Mouse (Mus musculus) testis, adult 2 months (tissue): Measurements from ENCODE around the gene Slc44a3. TPM values are rescaled to one million over a fixed set of nuclear protein-coding genes. Genes with fewer than 3 reads are reported as not detected.

Experiments used
- H3K27ac ChIP-seq: fragments of 200-500 bp; 2 replicates; pipeline ENCODE4 v1.5.1; 2012; ENCODE audit warnings: low read depth, low read length; ENCODE audit not compliant: control insufficient read depth, insufficient read depth
- H3K27me3 ChIP-seq: fragments of 200-500 bp; 2 replicates; pipeline ENCODE4 v1.6.1; 2012; ENCODE audit warnings: mild to moderate bottlenecking, low read length, moderate library complexity; ENCODE audit not compliant: control insufficient read depth, insufficient read depth
- H3K36me3 ChIP-seq: fragments of 200-500 bp; 2 replicates; pipeline ENCODE4 v1.6.1; 2012; ENCODE audit warnings: mild to moderate bottlenecking, low read length; ENCODE audit not compliant: control insufficient read depth, insufficient read depth
- H3K4me1 ChIP-seq: fragments of 200-500 bp; 2 replicates; pipeline ENCODE4 v1.6.1; 2012; ENCODE audit warnings: low read length; ENCODE audit not compliant: control insufficient read depth, insufficient read depth
- H3K4me3 ChIP-seq: fragments of 200-500 bp; 2 replicates; pipeline ENCODE4 v1.5.1; 2012; ENCODE audit warnings: low read depth, mild to moderate bottlenecking, low read length, moderate library complexity, mixed read lengths; ENCODE audit not compliant: control insufficient read depth
- CTCF ChIP-seq: fragments of 200-500 bp; IDR thresholded peaks from 2 replicates; pipeline ENCODE4 v1.5.1; 2012; ENCODE audit warnings: low read depth, mild to moderate bottlenecking, inconsistent platforms, low read length, moderate library complexity; ENCODE audit not compliant: control insufficient read depth, insufficient read depth, insufficient replicate concordance
- POLR2A ChIP-seq: fragments of 200-500 bp; IDR thresholded peaks from 2 replicates; pipeline ENCODE4 v1.6.1; 2012; ENCODE audit warnings: low read depth, mild to moderate bottlenecking, inconsistent platforms, low read length, moderate library complexity; ENCODE audit not compliant: control insufficient read depth
- polyA plus RNA-seq: library from polyadenylated mRNA; depleted of rRNA; stranded (reverse); fragments of >200 nt; gene quantifications from 2 replicates; pipeline ENCODE4 v1.2.3, GENCODE M21; 2012

Gene Slc44a3
- polyA plus RNA-seq, 1 experiment = 1.4 TPM

DNA sequence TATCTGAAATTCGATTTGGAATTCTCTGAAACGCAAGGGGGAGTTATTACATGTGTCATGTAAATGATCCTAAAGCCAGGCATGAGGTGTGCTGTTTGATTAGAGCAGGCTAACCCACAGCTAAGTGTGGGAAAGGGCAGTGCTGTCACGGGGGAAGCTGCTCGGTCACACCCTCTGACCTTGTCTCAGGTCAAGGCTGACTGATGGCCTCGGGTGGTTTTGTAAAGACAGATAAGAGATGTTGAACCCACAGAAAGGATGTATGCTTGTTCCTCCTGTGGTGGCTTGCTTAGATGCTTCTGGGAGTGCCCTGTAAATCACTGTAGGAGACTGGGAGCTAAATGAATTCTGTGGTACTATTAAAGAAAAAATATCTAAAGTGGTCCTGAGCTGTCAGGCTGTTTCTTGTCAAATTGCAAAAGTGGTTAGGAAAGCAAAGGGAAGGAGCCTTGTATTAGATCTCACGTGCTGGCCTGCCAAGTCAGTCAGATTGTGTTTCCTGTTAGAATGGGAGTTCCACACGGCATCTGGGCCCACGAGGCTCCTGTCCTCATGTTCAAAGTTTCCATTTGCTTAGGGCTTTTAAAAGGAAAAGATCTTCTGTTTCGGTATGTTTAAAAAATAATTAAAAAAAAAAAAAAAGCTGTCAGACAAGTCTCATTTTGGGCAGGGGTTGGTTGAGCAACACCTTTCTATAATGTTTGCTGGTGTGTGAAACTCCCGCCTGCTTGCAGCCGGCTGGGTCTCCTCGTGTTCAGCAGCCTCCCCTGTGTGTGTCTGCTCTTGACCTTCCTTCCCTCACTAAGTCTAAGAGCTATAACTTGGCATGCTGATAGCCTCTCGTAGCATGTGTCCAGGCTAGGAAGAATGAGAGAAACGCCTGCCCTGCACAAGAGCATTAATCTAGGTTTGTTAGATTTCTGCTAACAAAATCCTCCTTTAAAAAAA, 73.4 kb downstream of the Slc44a3 start:
- Histone ChIP-seq H3K27ac (no peak overlapping the region), H3K36me3 (no peaks in the 10 kb centered on the region), H3K4me1 (no peaks in the 10 kb centered on the region), H3K27me3 (no peaks in the 10 kb centered on the region), H3K4me3 (no peak overlapping the region)
- no peak for TF ChIP-seq CTCF
- no peak for TF ChIP-seq POLR2A

DNA sequence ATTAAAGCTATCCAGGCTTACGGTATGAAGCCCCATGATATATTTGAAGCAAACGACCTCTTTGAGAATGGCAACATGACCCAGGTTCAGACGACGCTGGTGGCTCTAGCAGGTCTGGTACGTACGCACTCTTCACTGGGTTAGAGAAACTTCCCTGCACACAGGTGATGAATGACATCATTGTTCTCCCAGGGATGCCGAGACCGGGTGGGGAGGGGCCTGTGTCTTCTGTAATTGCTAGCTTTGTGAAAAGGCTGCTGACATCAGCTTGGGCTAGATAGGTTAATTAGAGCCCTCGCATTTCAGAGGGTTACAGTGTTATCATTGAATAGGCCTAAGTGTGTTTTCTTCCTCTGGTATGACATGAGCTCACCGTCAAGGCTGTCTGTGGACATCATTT, 80.8 kb downstream of the Slc44a3 start:
- no peak for TF ChIP-seq POLR2A
- TF ChIP-seq CTCF = no peak
- Histone ChIP-seq H3K36me3 (no peaks in the 10 kb centered on the region), H3K27me3 (no peaks in the 10 kb centered on the region), H3K27ac (no peak overlapping the region), H3K4me1 (no peaks in the 10 kb centered on the region), H3K4me3 (no peak overlapping the region)

DNA sequence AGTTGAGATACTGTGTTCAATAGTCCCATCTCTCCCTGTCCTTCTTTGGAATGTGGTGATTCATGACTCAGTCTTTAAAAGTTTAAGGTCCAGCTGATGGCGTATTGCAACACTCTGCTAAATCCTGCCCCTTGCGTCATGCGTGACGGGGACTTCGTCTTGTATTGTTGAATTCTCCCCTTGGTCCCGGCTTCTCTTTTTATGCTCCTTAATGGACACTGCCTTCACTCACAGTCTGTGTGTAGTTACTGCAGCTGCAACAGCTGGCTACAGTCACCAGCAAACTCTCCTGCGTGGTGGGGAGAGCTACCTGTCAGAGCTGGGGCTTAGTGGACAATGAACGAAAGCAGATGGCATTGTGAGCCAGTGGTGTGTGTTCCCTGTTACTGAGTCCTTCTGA, 82.7 kb downstream of the Slc44a3 start:
- TF ChIP-seq POLR2A (no peak), CTCF (no peak)

DNA sequence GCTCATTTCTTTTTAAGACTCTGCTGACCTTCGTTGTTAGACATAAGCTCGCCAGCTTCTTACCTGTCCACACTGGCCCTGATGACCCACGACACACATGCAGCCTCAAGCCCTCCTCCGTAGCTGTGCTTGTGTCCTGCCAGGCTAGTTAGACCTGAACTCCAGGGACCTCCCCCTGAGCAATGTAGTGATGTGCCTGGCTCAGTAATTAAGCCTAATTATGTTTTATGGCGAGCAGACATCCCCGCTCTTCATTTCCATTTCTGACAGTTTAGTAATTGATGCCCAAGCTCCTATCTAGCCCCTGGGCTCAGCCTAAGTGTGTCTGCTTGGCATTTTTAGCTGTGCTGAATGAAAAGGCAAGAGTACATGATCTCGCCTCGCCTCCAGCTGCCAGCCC, 83.6 kb downstream of the Slc44a3 start:
- no peaks in the 10 kb centered on the region for H3K36me3 ChIP-seq
- H3K27ac ChIP-seq = no peak overlapping the region
- no peaks in the 10 kb centered on the region for H3K27me3 ChIP-seq
- TF ChIP-seq CTCF (no peak), POLR2A (no peak)
- H3K4me3 ChIP-seq = no peak overlapping the region
- no peaks in the 10 kb centered on the region for H3K4me1 ChIP-seq

More for the DNA sequence above, 82.7 kb downstream of the Slc44a3 start:
- Histone ChIP-seq H3K27me3 (no peaks in the 10 kb centered on the region), H3K4me3 (no peak overlapping the region), H3K36me3 (no peaks in the 10 kb centered on the region), H3K4me1 (no peaks in the 10 kb centered on the region), H3K27ac (no peak overlapping the region)

DNA sequence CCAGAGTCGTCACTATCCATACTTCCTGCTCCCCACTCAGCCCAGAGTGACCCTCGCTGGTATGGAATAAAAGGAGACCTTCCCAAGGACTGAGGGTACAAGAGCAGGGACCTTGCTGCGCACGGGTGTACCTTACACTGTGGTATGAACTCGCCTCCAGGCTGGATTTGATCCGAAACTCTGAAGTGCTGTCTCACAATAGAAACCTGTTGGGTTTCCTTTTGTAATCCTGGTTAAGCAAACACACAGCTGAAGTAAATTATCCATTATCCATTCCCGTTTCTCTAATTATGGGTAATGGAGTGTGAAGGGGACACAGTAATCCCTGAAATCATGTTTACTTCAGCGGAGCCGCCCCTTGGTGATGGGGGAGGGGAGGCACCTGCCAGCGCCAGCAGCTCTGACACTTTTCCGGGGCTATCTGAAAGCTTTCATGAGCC, 84.2 kb downstream of the Slc44a3 start:
- Histone ChIP-seq H3K4me1 (no peaks in the 10 kb centered on the region), H3K36me3 (no peaks in the 10 kb centered on the region), H3K4me3 (no peak overlapping the region), H3K27me3 (no peaks in the 10 kb centered on the region), H3K27ac (no peak overlapping the region)
- no peak for TF ChIP-seq CTCF
- no peak for TF ChIP-seq POLR2A

DNA sequence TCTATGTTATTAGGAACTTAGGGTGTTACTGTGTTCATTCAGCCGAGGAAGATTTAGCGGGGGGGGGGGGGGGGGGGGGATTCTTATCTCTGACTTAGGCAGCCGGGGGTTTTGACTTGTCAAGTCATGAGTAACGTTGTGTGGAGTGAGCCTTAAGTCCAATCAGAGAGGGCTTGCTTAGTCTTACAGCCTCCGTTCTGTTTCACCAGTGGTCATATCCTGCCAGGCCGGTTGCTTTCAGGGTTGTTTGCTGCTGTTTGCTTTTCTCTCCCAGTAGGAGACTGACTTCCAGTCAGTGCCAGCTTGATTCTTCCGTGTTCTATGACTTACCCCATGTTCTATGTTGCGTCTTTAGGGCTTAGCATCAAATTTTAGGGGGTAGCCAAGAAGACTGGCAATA, 85.8 kb downstream of the Slc44a3 start:
- no peaks in the 10 kb centered on the region for H3K36me3 ChIP-seq
- no peaks in the 10 kb centered on the region for H3K4me1 ChIP-seq
- H3K27ac ChIP-seq = no peak overlapping the region
- H3K4me3 ChIP-seq = no peak overlapping the region
- TF ChIP-seq CTCF (no peak), POLR2A (no peak)
- no peaks in the 10 kb centered on the region for H3K27me3 ChIP-seq

DNA sequence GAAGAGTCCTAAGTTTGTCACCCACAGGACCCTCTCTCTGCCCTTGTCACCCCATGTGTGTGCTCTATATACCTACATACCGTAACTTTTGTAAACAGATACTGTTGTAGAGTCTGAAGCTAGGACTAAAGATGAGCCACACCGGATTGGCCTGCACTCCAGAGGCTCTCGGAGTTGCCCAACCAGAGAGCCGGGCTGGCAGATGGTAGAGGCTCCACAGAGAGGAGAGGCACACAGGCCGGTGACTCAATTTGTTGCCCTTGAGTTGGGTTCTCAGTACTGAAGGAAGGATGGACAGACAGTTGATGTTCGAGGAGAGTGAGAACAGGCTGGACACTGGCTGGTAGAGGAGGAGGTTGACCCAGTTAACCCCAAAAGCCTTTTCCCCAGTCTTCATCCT, 87.8 kb downstream of the Slc44a3 start:
- H3K27ac ChIP-seq = no peak overlapping the region
- TF ChIP-seq POLR2A = no peak
- no peaks in the 10 kb centered on the region for H3K4me1 ChIP-seq
- H3K27me3 ChIP-seq = no peaks in the 10 kb centered on the region
- no peak overlapping the region for H3K4me3 ChIP-seq
- no peaks in the 10 kb centered on the region for H3K36me3 ChIP-seq

DNA sequence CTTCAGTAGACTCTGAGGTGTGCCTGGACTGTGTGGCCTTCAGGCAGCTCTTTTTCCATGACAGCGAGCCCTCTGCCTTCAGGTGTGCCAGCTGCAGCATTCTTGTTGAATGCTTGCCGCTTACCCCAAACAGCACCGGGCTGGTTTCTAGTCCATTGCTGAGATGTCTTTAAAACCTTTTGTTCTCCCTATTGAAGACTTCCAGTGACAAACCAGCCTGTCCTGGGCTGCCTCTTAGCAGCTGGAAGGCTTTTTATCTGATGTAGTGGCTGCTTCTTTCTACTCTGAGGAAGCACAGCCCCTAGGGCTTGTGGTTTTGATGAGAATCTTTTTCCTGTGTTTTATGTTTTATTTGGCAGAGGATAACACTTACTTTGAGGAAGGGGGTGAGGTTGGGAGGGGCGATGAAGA, 88.3 kb downstream of the Slc44a3 start:
- Histone ChIP-seq H3K27me3 (no peaks in the 10 kb centered on the region), H3K36me3 (no peaks in the 10 kb centered on the region), H3K4me3 (no peak overlapping the region), H3K27ac (no peak overlapping the region), H3K4me1 (no peaks in the 10 kb centered on the region)
- TF ChIP-seq CTCF (no peak), POLR2A (no peak)
